Mouse (Mus musculus): Measurements from ENCODE around the gene Glod4.

DNA sequence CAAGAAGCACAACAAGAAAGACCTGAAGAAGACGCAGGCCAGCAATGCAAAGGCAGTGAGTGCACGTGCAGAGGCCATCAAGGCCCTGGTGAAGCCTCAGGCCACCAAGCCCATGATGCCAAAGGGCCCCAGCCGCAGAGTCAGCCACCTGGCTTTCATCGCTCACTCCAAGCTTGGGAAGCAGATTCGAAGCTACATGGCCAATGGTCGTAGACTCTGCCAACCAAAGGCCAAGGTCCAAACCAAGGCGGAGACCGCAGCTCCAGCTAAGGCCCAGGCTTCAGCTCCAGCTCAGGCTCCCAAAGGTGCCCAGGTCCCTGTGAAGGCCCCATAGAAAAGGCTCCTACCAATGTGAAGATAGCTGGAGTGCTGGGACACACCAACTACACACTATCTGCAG lies 99.1 kb downstream of the Glod4 start:
- no peak for TF ChIP-seq CTCF (IDR thresholded peaks at IDR 0.05; ENCODE audit: low read depth, low read length)
- TF ChIP-seq POLR2A (IDR thresholded peaks at IDR 0.05; ENCODE audit: insufficient read depth, low read length) = no peak
- TF ChIP-seq EP300 (IDR thresholded peaks at IDR 0.05; ENCODE audit: insufficient read depth, low read depth, low read length) = no peak
